Mouse (Mus musculus): Measurements from ENCODE around the gene Cldn16.

DNA sequence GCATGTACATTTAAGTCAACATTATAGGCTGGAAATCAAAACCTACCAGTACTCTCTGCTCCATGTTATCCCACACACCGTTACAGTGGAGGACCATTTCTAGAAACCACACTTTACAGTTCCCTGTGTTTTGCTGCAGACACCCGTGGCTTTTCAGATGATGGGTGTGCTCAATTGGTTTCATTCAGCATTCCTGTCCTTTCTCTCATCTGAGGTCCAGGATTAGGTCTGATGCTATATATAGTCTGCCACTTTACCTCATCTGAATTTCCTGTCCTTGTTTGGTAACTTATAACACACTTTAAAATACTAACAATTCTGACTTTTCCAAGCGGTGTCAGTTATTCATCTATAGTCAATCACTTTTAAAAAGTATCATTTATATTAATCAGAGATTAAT is 37.8 kb downstream of the Cldn16 start:
- TF ChIP-seq CTCF (IDR thresholded peaks at IDR 0.05; ENCODE audit: low read depth, low read length) (no peak), POLR2A (IDR thresholded peaks at IDR 0.05; ENCODE audit: extremely low read depth, insufficient read depth, low read length) (no peak)

Data from liver, adult 2 months (tissue).